Mouse (Mus musculus) lung, postnatal 0 days (tissue): ENCODE data around the gene Sdsl.

Experiments used
- CTCF ChIP-seq: IDR thresholded peaks from 2 replicates; pipeline ENCODE4 v1.5.1; 2016; ENCODE audit warnings: antibody characterized with exemption, mild to moderate bottlenecking
- EP300 ChIP-seq: IDR thresholded peaks from 2 replicates; pipeline ENCODE4 v1.6.1; 2016; ENCODE audit warnings: antibody characterized with exemption, mild to moderate bottlenecking, control low read depth

DNA sequence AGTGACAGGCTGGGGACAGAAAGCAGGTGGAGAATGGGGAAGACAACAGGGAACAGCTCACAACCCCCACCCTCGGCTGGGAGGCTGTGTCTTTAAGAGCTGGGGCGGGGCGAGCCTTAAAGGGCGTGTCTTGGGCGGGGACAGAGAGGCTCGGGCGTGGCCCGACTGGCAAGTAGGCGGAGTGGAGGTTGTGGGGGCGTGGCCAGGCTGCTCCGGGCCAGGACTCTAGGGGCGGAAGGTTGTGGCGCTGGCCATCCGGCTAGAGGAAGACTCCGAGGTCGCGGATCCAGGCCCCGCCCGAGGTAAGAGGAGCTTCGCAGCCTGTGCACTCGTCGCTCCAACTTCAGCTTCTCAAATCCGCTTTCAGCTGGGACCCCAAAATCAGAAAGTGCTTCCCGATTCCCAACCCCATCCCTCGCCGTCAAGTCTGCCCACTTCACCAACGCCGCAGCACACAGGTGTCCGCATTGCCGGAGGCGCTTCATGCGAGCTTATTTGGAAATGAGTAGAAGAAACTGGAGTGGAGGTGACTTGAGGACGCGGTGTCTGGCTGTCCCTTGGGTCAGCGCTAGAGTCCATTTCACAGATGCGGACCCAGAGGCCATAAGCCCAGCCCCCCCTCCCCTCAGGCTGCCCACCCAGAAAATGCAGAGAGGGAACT, 38.5 kb upstream of the Sdsl start, which contains the start of gene Slc8b1:
- TF ChIP-seq CTCF (no peak), EP300 (no peak)
